Mouse (Mus musculus) liver, embryonic 16.5 days (tissue): ENCODE measurements at regions not wholly inside any gene's neighbourhood (a gene's known extent, or its start where the extent isn't known, plus 50 kb on each side); places are given as distances from the start of the nearest gene placed in this dataset.

Experiments used
- ATAC-seq: fragments of 200-750 bp; cut with Nextera tagmentation; 2 replicates; pipeline ENCODE4 v1.8.0; 2017; ENCODE audit warnings: low read depth, mild to moderate bottlenecking, moderate number of reproducible peaks, moderate library complexity
- H3K27ac ChIP-seq: fragments of 300-500 bp; sonication (generic); 2 replicates; pipeline ENCODE4 v1.5.1; 2014; ENCODE audit warnings: mild to moderate bottlenecking, low read length
- H3K27me3 ChIP-seq: fragments of 300-500 bp; sonication (generic); 2 replicates; pipeline ENCODE4 v1.6.1; 2014; ENCODE audit warnings: low read depth, low read length, mixed read lengths; ENCODE audit not compliant: control insufficient read depth, insufficient read depth
- H3K36me3 ChIP-seq: fragments of 300-500 bp; sonication (generic); 2 replicates; pipeline ENCODE4 v1.6.1; 2014; ENCODE audit warnings: mild to moderate bottlenecking; ENCODE audit not compliant: control insufficient read depth, insufficient read depth
- H3K4me1 ChIP-seq: fragments of 300-500 bp; sonication (generic); 2 replicates; pipeline ENCODE4 v1.6.1; 2014; ENCODE audit warnings: low read depth, low read length, mixed read lengths; ENCODE audit not compliant: control insufficient read depth
- H3K4me2 ChIP-seq: fragments of 300-500 bp; sonication (generic); 2 replicates; pipeline ENCODE4 v1.6.1; 2014; ENCODE audit warnings: low read depth, low read length, mixed read lengths
- H3K4me3 ChIP-seq: fragments of 300-500 bp; sonication (generic); 2 replicates; pipeline ENCODE4 v1.5.1; 2014; ENCODE audit warnings: low read depth, mild to moderate bottlenecking, low read length
- H3K9ac ChIP-seq: fragments of 300-500 bp; sonication (generic); 2 replicates; pipeline ENCODE4 v1.6.1; 2014; ENCODE audit warnings: low read depth, low read length
- H3K9me3 ChIP-seq: fragments of 300-500 bp; sonication (generic); replicated peaks from 2 replicates; pipeline ENCODE4 v1.6.1; 2016; ENCODE audit warnings: low read length; ENCODE audit not compliant: control insufficient read depth
- WGBS: fragments of 180-500 bp; shearing (Covaris S2); extraction: QIAGEN DNeasy Blood & Tissue Kit; methylation state at CpG from one replicate; pipeline ENCODE4 v1.1.7; 2014; ENCODE audit not compliant: insufficient replicate concordance; 5-methylcytosine and 5-hydroxymethylcytosine counted together

- no peaks in the 10 kb centered on the region for H3K27me3 ChIP-seq
- no peaks in the 10 kb centered on the region for H3K36me3 ChIP-seq
- H3K27ac ChIP-seq: no peak overlapping the region
- no peaks in the 10 kb centered on the region for H3K9me3 ChIP-seq
- WGBS: 58% methylated on average over 4 of the region's 4 CpGs
- H3K9ac ChIP-seq: no peak overlapping the region
- H3K4me3 ChIP-seq: no peak overlapping the region
- H3K4me2 ChIP-seq: no peak overlapping the region
- no peak for ATAC-seq
- H3K4me1 ChIP-seq: no peaks in the 10 kb centered on the region
These were observed 382.8 kb downstream of the Adamts20 start for GRCm38 (mm10) chr15:94082369-94082768.

GRCm38 (mm10) chr15:94077056-94077455 is 388.2 kb downstream of the Adamts20 start:
- ATAC-seq: no peak
- no peak overlapping the region for H3K4me2 ChIP-seq
- 58% methylated on average over 6 of the region's 6 CpGs for WGBS
- no peaks in the 10 kb centered on the region for H3K27me3 ChIP-seq
- H3K27ac ChIP-seq: no peak overlapping the region
- H3K36me3 ChIP-seq: no peaks in the 10 kb centered on the region
- no peaks in the 10 kb centered on the region for H3K4me1 ChIP-seq
- no peaks in the 10 kb centered on the region for H3K9me3 ChIP-seq
- no peak overlapping the region for H3K4me3 ChIP-seq
- H3K9ac ChIP-seq: no peak overlapping the region

GRCm38 (mm10) chr15:94074161-94074950 is 390.9 kb downstream of the Adamts20 start:
- no peaks in the 10 kb centered on the region for H3K27me3 ChIP-seq
- H3K9me3 ChIP-seq: no peaks in the 10 kb centered on the region
- no peak overlapping the region for H3K4me2 ChIP-seq
- no peaks in the 10 kb centered on the region for H3K4me1 ChIP-seq
- no peak overlapping the region for H3K9ac ChIP-seq
- H3K4me3 ChIP-seq: no peak overlapping the region
- H3K36me3 ChIP-seq: no peaks in the 10 kb centered on the region
- no peak overlapping the region for H3K27ac ChIP-seq
- WGBS: 51% methylated on average over 7 of the region's 7 CpGs
- no peak for ATAC-seq

- no peak overlapping the region for H3K4me3 ChIP-seq
- H3K36me3 ChIP-seq: no peaks in the 10 kb centered on the region
- no peak overlapping the region for H3K4me2 ChIP-seq
- H3K27ac ChIP-seq: no peak overlapping the region
- no peaks in the 10 kb centered on the region for H3K4me1 ChIP-seq
- no peak for ATAC-seq
- no peaks in the 10 kb centered on the region for H3K9me3 ChIP-seq
- no peak overlapping the region for H3K9ac ChIP-seq
- H3K27me3 ChIP-seq: no peaks in the 10 kb centered on the region
- WGBS: 59% methylated on average over 3 of the region's 3 CpGs
These were observed 397.5 kb downstream of the Adamts20 start for GRCm38 (mm10) chr15:94067721-94068120.

GRCm38 (mm10) chr15:94049638-94050273 is 415.5 kb downstream of the Adamts20 start:
- Histone ChIP-seq H3K4me3 (no peak overlapping the region), H3K9me3 (no peaks in the 10 kb centered on the region; the same call in 1 of the 2 replicates), H3K9ac (no peak overlapping the region), H3K36me3 (no peaks in the 10 kb centered on the region), H3K4me1 (no peaks in the 10 kb centered on the region), H3K4me2 (no peak overlapping the region), H3K27me3 (no peaks in the 10 kb centered on the region), H3K27ac (no peak overlapping the region)
- ATAC-seq: no peak
- WGBS: 37% methylated on average over 5 of the region's 5 CpGs

GRCm38 (mm10) chr15:94046186-94046585 is 419.0 kb downstream of the Adamts20 start:
- Histone ChIP-seq H3K36me3 (no peaks in the 10 kb centered on the region), H3K27me3 (no peaks in the 10 kb centered on the region), H3K9ac (no peak overlapping the region), H3K9me3 (no peaks in the 10 kb centered on the region; the same call in 1 of the 2 replicates), H3K4me2 (no peak overlapping the region), H3K4me3 (no peak overlapping the region), H3K27ac (no peak overlapping the region), H3K4me1 (no peaks in the 10 kb centered on the region)
- no peak for ATAC-seq
- WGBS: 67% methylated on average over 6 of the region's 6 CpGs

- 61% methylated on average over 18 of the region's 18 CpGs for WGBS
- no peaks in the 10 kb centered on the region for H3K36me3 ChIP-seq
- no peak for ATAC-seq
- H3K9ac ChIP-seq: no peak overlapping the region
- no peaks in the 10 kb centered on the region; the same call in 1 of the 2 replicates for H3K9me3 ChIP-seq
- H3K4me2 ChIP-seq: no peak overlapping the region
- H3K27ac ChIP-seq: no peak overlapping the region
- no peaks in the 10 kb centered on the region for H3K4me1 ChIP-seq
- no peak overlapping the region for H3K4me3 ChIP-seq
- no peaks in the 10 kb centered on the region for H3K27me3 ChIP-seq
These were observed 420.0 kb downstream of the Adamts20 start for GRCm38 (mm10) chr15:94045131-94045756.

- Histone ChIP-seq H3K9me3 (no peaks in the 10 kb centered on the region), H3K36me3 (no peaks in the 10 kb centered on the region), H3K4me1 (no peaks in the 10 kb centered on the region), H3K27ac (no peak overlapping the region), H3K4me3 (no peak overlapping the region), H3K9ac (no peak overlapping the region), H3K4me2 (no peak overlapping the region), H3K27me3 (no peaks in the 10 kb centered on the region)
- ATAC-seq: no peak
- WGBS: 47% methylated on average over 2 of the region's 2 CpGs
These were observed 432.3 kb downstream of the Adamts20 start for GRCm38 (mm10) chr15:94032957-94033356.
